Comparison of ENCODE assay signal across 8 mouse cellular contexts in the genomic region with DNA sequence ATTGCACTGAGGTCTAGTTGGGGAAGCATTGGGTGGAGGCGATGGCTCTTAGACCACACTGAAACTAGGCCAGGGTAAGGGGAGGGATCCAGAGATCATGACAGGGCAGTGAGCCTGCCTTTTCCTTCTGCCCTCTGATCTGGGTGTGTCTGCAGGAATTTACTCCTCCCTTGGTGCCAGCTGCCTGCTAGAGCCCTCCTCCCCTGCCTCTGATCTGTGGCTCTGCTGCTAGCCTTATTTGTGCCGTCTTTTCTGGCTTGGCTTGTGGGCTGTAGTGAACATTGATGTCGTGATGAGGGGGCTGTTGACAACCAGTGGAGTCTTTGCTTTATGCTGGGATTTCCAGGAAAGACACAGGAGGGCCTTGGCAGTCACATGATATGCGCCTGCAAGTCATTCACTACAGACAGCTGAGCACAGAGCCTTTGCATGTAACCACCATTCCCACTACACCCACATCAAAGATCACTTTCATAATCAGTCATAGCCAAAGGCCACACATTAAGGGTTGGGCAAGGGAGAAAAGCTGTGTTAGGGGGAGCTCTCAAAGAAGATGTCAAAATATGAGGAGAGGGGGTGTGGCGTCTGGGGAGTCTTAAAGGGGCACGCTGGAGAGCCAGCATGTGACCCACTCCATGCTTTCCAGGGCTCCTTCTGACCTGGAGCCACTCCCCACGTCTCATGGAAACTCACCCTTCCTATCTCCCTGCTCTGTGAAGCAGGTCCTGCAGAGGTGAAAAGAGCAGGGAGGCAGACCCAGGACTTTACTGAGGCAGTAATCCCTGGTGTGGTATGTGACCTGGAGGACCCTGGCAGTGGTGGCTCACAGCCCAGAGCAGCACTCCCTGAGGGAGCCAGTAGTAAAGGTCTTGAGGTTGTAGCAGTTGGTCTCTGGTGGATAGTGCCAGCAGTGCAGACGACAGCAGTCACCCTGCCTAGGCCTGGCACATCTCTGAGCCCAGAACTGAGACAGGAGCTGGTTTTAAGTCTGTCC. TPM values are rescaled to one million over a fixed set of nuclear protein-coding genes. Genes with fewer than 3 reads are reported as not detected.
DNase-seq lines count a peak whose midpoint lies in the region; ATAC-seq and TF ChIP-seq lines count a peak whose summit lies in the region.

No protein-coding gene starts in this region.

- no peaks in the 10 kb centered on the region for H3K9me3 ChIP-seq in hindbrain, embryonic 13.5 days
- H3K9me3 ChIP-seq in limb, embryonic 13.5 days = no peaks in the 10 kb centered on the region
- H3K9me3 ChIP-seq in midbrain, embryonic 16.5 days (replicated peaks; ENCODE audit: control insufficient read depth, low read length, poor library complexity, severe bottlenecking) = no peaks in the 10 kb centered on the region

- peaks cover 30% of the 10 kb centered on the region for H3K4me1 ChIP-seq in hindbrain, embryonic 13.5 days (replicated peaks)
- H3K4me1 ChIP-seq in limb, embryonic 13.5 days = peaks cover 63% of the 10 kb centered on the region
- H3K4me1 ChIP-seq in midbrain, embryonic 16.5 days (ENCODE audit: control insufficient read depth, insufficient read depth, low read length) = peaks cover 16% of the 10 kb centered on the region

- peak overlapping the region; percentile 96 for H3K27ac ChIP-seq in gastrocnemius, adult 2 months
- H3K27ac ChIP-seq in hindbrain, embryonic 13.5 days = peak overlapping the region; percentile 45
- H3K27ac ChIP-seq in limb, embryonic 13.5 days = peak overlapping the region; percentile 94
- peak overlapping the region; percentile 43; the same call in 1 of the 2 replicates for H3K27ac ChIP-seq in midbrain, embryonic 16.5 days (ENCODE audit: low read length)

- TF ChIP-seq CTCF in gastrocnemius, adult 2 months (IDR thresholded peaks at IDR 0.05) = 0 out of 2 replicates have a peak, but pooled peaks have one; percentile 16

- H3K36me3 ChIP-seq in hindbrain, embryonic 13.5 days = no peaks in the 10 kb centered on the region
- H3K36me3 ChIP-seq in limb, embryonic 13.5 days = no peaks in the 10 kb centered on the region
- no peaks in the 10 kb centered on the region for H3K36me3 ChIP-seq in midbrain, embryonic 16.5 days (ENCODE audit: control insufficient read depth, insufficient read depth, low read length)

- H3K9ac ChIP-seq in hindbrain, embryonic 13.5 days = no peak overlapping the region
- H3K9ac ChIP-seq in limb, embryonic 13.5 days = peak overlapping the region; percentile 78
- 0 out of 2 replicates have a peak overlapping the region, but pooled peaks have one; percentile 27 for H3K9ac ChIP-seq in midbrain, embryonic 16.5 days (ENCODE audit: low read depth, low read length)

- H3K4me2 ChIP-seq in hindbrain, embryonic 13.5 days = no peak overlapping the region
- H3K4me2 ChIP-seq in limb, embryonic 13.5 days (replicated peaks) = peak overlapping the region; percentile 70
- H3K4me2 ChIP-seq in midbrain, embryonic 16.5 days (ENCODE audit: low read length) = no peak overlapping the region

- DNase-seq in 3T3-L1 (ENCODE audit: low read depth, low spot score) (peak; percentile 9), ZHBTc4 (ENCODE audit: low read depth, low spot score) (peak; percentile 32)
- peak; percentile 86 for DNase-seq in gastrocnemius, adult 2 months
- DNase-seq in spleen, adult 18-20 months = no peak

- H3K27me3 ChIP-seq in hindbrain, embryonic 13.5 days = peaks cover 36% of the 10 kb centered on the region
- H3K27me3 ChIP-seq in limb, embryonic 13.5 days = no peaks in the 10 kb centered on the region
- H3K27me3 ChIP-seq in midbrain, embryonic 16.5 days (ENCODE audit: control insufficient read depth, insufficient read depth, low read depth, low read length) = no peaks in the 10 kb centered on the region

- H3K4me3 ChIP-seq in gastrocnemius, adult 2 months = peak overlapping the region; percentile 78
- no peak overlapping the region for H3K4me3 ChIP-seq in hindbrain, embryonic 13.5 days
- no peak overlapping the region for H3K4me3 ChIP-seq in limb, embryonic 13.5 days
- no peak overlapping the region for H3K4me3 ChIP-seq in midbrain, embryonic 16.5 days (ENCODE audit: low read depth, low read length)

- ATAC-seq in hindbrain, embryonic 13.5 days (ENCODE audit: low FRiP score) = peak; percentile 36
- ATAC-seq in limb, embryonic 13.5 days (ENCODE audit: low FRiP score, low read depth) = 0 out of 2 replicates have a peak, but pooled peaks have one; percentile 14
- ATAC-seq in midbrain, embryonic 16.5 days = peak; percentile 31; the same call in 1 of the 2 replicates
- no peak for ATAC-seq in cerebellum, adult (ENCODE audit: insufficient number of reproducible peaks, low FRiP score, low TSS enrichment)

- intact Hi-C loops in gastrocnemius, adult 2 months (cut with DNase I) = loop anchor here (2.0 kb wide), 1 partner anchor 70 kb away; a partner anchor contains a TSS

- 46% methylated on average over 8 of the region's 8 CpGs for WGBS in hindbrain, embryonic 13.5 days
- WGBS in limb, embryonic 13.5 days = 17% methylated on average over 8 of the region's 8 CpGs
- 31% methylated on average over 8 of the region's 8 CpGs for whole genome bisulfite sequencing in midbrain, embryonic 16.5 days

RNA-seq across cellular contexts. Expression of a gene that starts 39.4 kb away (rescaled TPM):
- not detected for total RNA-seq in gastrocnemius, adult 2 months (2021)
- polyA plus RNA-seq in hindbrain, embryonic 13.5 days (2015; fragmentation: Nextera tagmentation; extraction: Ambion mirVana) = not detected in 2 replicates
- 0.11 TPM in 1 of 2 replicates, not detected in the other for polyA plus RNA-seq in limb, embryonic 13.5 days (2015; fragmentation: Nextera tagmentation; extraction: Ambion mirVana)
- polyA plus RNA-seq in midbrain, embryonic 16.5 days (2015; fragmentation: Nextera tagmentation; extraction: Ambion mirVana) = not detected in 2 replicates

Comparison
In these comparisons a context has a peak if more than half of its experiments do, and no peak if none do; other contexts are left out.
1. DNase-seq: peak in 3T3-L1 (single experiment), ZHBTc4 (single experiment) and gastrocnemius, adult 2 months (single experiment); none in spleen, adult 18-20 months (0 of 2).
2. H3K27ac ChIP-seq: peak in every context shown above with its lines; median percentile 96 in gastrocnemius, adult 2 months; 94 in limb, embryonic 13.5 days; 45 in hindbrain, embryonic 13.5 days; 43 in midbrain, embryonic 16.5 days.